Mouse (Mus musculus) intestine, embryonic 16.5 days (tissue): ENCODE data around the gene Rsrc1. TPM values are rescaled to one million over a fixed set of nuclear protein-coding genes. Genes with fewer than 3 reads are reported as not detected.

Experiments
- ATAC-seq: fragments of 200-750 bp; cut with Nextera tagmentation; 2 replicates; pipeline ENCODE4 v1.8.0; 2017; ENCODE audit warnings: moderate TSS enrichment, moderate library complexity
- H3K27ac ChIP-seq: fragments of 300-500 bp; sonication (generic); 2 replicates; pipeline ENCODE4 v1.5.1; 2014; ENCODE audit warnings: mild to moderate bottlenecking, low read length
- H3K27me3 ChIP-seq: fragments of 300-500 bp; sonication (generic); replicated peaks from 2 replicates; pipeline ENCODE4 v1.6.1; 2014; ENCODE audit warnings: low read length, control low read depth, mixed read lengths; ENCODE audit not compliant: control insufficient read depth, insufficient read depth
- H3K36me3 ChIP-seq: fragments of 300-500 bp; sonication (generic); 2 replicates; pipeline ENCODE4 v1.6.1; 2014; ENCODE audit warnings: low read length, control low read depth; ENCODE audit not compliant: control insufficient read depth, insufficient read depth
- H3K4me1 ChIP-seq: fragments of 300-500 bp; sonication (generic); 2 replicates; pipeline ENCODE4 v1.6.1; 2014; ENCODE audit warnings: low read length, control low read depth, mixed read lengths; ENCODE audit not compliant: control insufficient read depth, insufficient read depth
- H3K4me2 ChIP-seq: fragments of 300-500 bp; sonication (generic); 2 replicates; pipeline ENCODE4 v1.6.1; 2014; ENCODE audit warnings: low read depth, low read length, control low read depth
- H3K4me3 ChIP-seq: fragments of 300-500 bp; sonication (generic); 2 replicates; pipeline ENCODE4 v1.5.1; 2014; ENCODE audit warnings: mild to moderate bottlenecking, low read length
- H3K9ac ChIP-seq: fragments of 300-500 bp; sonication (generic); 2 replicates; pipeline ENCODE4 v1.6.1; 2014; ENCODE audit warnings: low read depth, low read length
- H3K9me3 ChIP-seq: fragments of 300-500 bp; sonication (generic); 2 replicates; pipeline ENCODE4 v1.6.1; 2016; ENCODE audit warnings: low read length, control low read depth; ENCODE audit not compliant: control insufficient read depth
- WGBS: fragments of 180-500 bp; shearing (Covaris S2); extraction: QIAGEN DNeasy Blood & Tissue Kit; methylation state at CpG from one replicate; pipeline ENCODE4 v1.1.7; 2014; 5-methylcytosine and 5-hydroxymethylcytosine counted together
- polyA plus RNA-seq: library from polyadenylated mRNA; unstranded; fragments of >200 nt; fragmentation: Nextera tagmentation; extraction: Ambion mirVana; gene quantifications from 2 replicates; pipeline ENCODE4 v1.2.1, GENCODE M21; 2015

The Rsrc1 gene
- polyA plus RNA-seq, 1 experiment from 2014 or later: 21.1 TPM

DNA sequence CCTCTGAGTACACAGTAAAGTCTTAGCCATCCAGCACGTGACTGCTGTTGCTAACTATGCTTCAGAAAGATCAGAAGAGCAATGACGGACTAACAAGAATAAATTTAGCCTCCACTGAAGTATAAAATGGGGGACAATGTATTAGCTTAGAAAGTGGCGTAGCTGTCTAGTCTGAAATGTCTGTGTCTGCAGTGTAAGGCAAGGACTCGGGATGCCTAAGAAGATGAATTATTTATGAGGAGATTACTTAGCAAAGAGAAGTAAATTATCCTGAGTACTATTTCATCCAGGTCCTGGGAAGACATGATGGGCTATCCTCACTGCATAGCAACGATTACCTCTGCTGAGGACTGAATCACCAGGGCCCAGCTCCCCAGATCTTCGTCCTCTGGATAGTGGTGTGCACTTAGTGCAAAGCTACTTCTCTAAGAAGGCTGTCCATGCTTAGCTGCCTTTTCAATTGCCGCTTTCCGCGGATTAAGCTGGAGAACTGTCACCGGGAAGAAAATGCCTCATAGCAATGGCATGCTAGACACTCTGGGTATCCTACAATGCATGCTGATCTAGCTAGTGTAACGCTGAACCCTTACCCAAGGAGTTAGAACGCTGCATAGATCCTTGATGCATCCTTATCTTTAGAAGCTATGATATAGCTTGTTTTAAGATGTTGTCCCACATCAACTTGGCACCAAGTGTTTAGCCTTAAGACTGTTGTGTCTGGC lies 370.4 kb downstream of the Rsrc1 start:
- Histone ChIP-seq H3K36me3 (no peaks in the 10 kb centered on the region), H3K27ac (no peak overlapping the region), H3K4me1 (no peaks in the 10 kb centered on the region), H3K27me3 (no peaks in the 10 kb centered on the region), H3K4me3 (no peak overlapping the region), H3K9ac (no peak overlapping the region), H3K4me2 (no peak overlapping the region), H3K9me3 (no peaks in the 10 kb centered on the region)
- no peak for ATAC-seq
- WGBS: 78% methylated on average over 12 of the region's 12 CpGs

DNA sequence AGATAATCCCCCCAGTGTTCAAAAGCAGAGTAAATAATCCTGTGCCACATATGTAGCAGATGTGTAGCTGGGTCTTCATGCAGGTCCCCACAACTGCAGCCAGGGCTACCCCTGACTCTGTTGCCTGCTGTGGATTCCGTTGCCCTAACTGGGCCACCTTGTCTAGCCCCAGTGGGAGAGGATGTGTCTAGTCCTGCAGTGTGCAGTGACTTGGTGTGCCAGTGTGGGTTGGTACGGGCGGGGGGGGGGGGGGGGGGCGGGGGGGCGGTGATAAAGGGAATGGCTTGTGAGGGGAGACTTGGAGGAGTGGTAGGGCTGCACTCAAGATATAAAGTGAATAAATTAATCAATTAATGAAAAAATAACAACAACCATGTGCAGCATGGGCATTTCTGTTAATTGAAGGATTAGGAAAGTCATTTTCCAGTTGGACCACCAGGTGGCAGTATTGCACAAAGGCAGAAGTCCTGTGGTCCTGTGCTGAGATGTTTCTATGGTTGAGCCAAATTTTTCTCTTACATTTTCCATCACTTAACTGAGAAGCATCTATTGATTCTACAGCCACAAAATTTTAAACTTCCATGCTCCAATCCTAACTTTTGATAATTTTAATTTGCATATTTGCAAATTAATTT lies 371.1 kb downstream of the Rsrc1 start:
- Histone ChIP-seq H3K4me1 (no peaks in the 10 kb centered on the region), H3K36me3 (peaks cover 2% of the 10 kb centered on the region; the same call in 1 of the 2 replicates), H3K4me2 (no peak overlapping the region), H3K4me3 (no peak overlapping the region), H3K27me3 (no peaks in the 10 kb centered on the region), H3K27ac (no peak overlapping the region), H3K9me3 (0 out of 2 replicates have a peak, but pooled peaks cover 2% of the 10 kb centered on the region), H3K9ac (no peak overlapping the region)
- WGBS: 15% methylated on average over 2 of the region's 5 CpGs
- 0 out of 2 replicates have a peak, but pooled peaks have one; percentile 42 for ATAC-seq

- Histone ChIP-seq H3K9me3 (0 out of 2 replicates have a peak, but pooled peaks cover 5% of the 10 kb centered on the region), H3K27me3 (no peaks in the 10 kb centered on the region), H3K36me3 (peaks cover 5% of the 10 kb centered on the region; the same call in 1 of the 2 replicates), H3K4me2 (no peak overlapping the region), H3K27ac (no peak overlapping the region), H3K4me3 (no peak overlapping the region), H3K9ac (no peak overlapping the region), H3K4me1 (no peaks in the 10 kb centered on the region)
- WGBS: 87% methylated on average over 3 of the region's 3 CpGs
- ATAC-seq: no peak
These were observed 371.6 kb downstream of the Rsrc1 start for GRCm38 (mm10) chr3:67352763-67353149.

DNA sequence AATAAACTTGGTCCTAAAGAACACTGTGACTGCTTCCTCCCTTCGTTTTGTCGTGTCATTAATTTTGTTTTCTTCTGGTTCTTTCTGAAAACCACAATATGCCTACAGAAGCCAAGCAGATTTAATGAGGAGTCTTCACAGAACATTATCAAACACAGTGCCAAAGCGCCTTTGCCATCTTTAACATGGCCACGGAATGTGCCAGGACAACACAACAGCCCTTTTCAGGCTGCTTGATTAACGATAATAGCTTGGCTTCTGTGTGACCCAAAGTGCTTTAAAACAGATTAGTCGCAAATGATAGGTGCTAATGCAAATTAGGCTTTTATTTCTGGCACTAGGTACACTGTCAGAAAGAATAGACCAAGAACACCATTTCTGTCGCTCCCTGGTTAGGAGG lies 377.2 kb downstream of the Rsrc1 start:
- Histone ChIP-seq H3K27me3 (no peaks in the 10 kb centered on the region), H3K27ac (no peak overlapping the region), H3K9ac (no peak overlapping the region), H3K4me1 (no peaks in the 10 kb centered on the region), H3K4me2 (no peak overlapping the region), H3K9me3 (0 out of 2 replicates have a peak, but pooled peaks cover 5% of the 10 kb centered on the region), H3K4me3 (no peak overlapping the region), H3K36me3 (peaks cover 5% of the 10 kb centered on the region; the same call in 1 of the 2 replicates)
- no peak for ATAC-seq
- 83% methylated on average over 7 of the region's 7 CpGs for WGBS

- WGBS: 72% methylated on average over 4 of the region's 4 CpGs
- H3K9me3 ChIP-seq: no peaks in the 10 kb centered on the region
- H3K9ac ChIP-seq: no peak overlapping the region
- no peak overlapping the region for H3K27ac ChIP-seq
- H3K4me1 ChIP-seq: no peaks in the 10 kb centered on the region
- no peaks in the 10 kb centered on the region for H3K36me3 ChIP-seq
- no peak for ATAC-seq
- no peak overlapping the region for H3K4me3 ChIP-seq
- H3K4me2 ChIP-seq: no peak overlapping the region
- H3K27me3 ChIP-seq: no peaks in the 10 kb centered on the region
These were observed 385.1 kb downstream of the Rsrc1 start for GRCm38 (mm10) chr3:67366087-67366892.

GRCm38 (mm10) chr3:67367481-67367880 lies 386.3 kb downstream of the Rsrc1 start:
- H3K36me3 ChIP-seq: no peaks in the 10 kb centered on the region
- H3K4me1 ChIP-seq: no peaks in the 10 kb centered on the region
- no peak overlapping the region for H3K27ac ChIP-seq
- no peak overlapping the region for H3K4me3 ChIP-seq
- no peaks in the 10 kb centered on the region for H3K27me3 ChIP-seq
- WGBS: 85% methylated on average over 6 of the region's 6 CpGs
- no peak overlapping the region for H3K9ac ChIP-seq
- no peak overlapping the region for H3K4me2 ChIP-seq
- H3K9me3 ChIP-seq: no peaks in the 10 kb centered on the region
- no peak for ATAC-seq

DNA sequence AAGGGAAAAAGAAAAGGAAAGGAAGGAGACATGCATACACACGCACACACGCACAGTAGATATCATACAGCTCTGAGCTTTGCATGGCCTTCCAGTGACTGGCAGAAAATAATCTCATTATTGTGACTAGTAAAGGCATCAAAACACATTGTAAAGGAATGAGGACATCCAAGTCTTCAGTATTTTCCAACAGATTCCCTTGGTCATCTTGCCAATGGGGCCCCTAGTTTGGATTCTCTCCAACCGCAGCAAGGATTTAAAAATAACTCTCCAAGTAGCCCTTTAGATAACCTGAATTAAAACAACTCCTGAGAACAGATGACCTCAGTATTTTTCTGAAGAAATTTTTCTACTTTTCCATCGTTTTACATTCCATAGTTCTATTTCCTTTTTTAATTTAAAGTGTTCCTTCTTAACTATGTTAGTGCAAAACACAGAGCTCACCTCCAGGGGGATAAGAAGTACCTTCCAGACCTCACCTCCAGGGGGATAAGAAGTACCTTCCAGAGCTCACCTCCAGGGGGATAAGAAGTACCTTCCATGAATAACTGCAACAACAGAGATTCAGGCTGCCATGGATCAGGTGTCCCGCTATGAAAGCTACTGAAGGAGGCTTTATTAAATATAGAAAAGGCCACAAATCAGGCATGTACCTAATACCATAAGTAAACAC lies 388.4 kb downstream of the Rsrc1 start:
- no peak for ATAC-seq
- 82% methylated on average over 5 of the region's 5 CpGs for WGBS

GRCm38 (mm10) chr3:67372194-67372593 lies 391.0 kb downstream of the Rsrc1 start:
- Histone ChIP-seq H3K4me2 (no peak overlapping the region), H3K27me3 (0 out of 2 replicates have a peak, but pooled peaks cover 3% of the 10 kb centered on the region), H3K27ac (no peak overlapping the region), H3K9me3 (no peaks in the 10 kb centered on the region), H3K9ac (no peak overlapping the region), H3K4me3 (no peak overlapping the region), H3K4me1 (no peaks in the 10 kb centered on the region), H3K36me3 (no peaks in the 10 kb centered on the region)
- 79% methylated on average over 4 of the region's 4 CpGs for WGBS
- no peak for ATAC-seq

More for the DNA sequence above, 388.4 kb downstream of the Rsrc1 start:
- no peak overlapping the region for H3K4me3 ChIP-seq
- no peak overlapping the region for H3K9ac ChIP-seq
- H3K4me1 ChIP-seq: no peaks in the 10 kb centered on the region
- H3K27me3 ChIP-seq: 0 out of 2 replicates have a peak, but pooled peaks cover 2% of the 10 kb centered on the region
- H3K4me2 ChIP-seq: no peak overlapping the region
- H3K9me3 ChIP-seq: no peaks in the 10 kb centered on the region
- no peaks in the 10 kb centered on the region for H3K36me3 ChIP-seq
- no peak overlapping the region for H3K27ac ChIP-seq

DNA sequence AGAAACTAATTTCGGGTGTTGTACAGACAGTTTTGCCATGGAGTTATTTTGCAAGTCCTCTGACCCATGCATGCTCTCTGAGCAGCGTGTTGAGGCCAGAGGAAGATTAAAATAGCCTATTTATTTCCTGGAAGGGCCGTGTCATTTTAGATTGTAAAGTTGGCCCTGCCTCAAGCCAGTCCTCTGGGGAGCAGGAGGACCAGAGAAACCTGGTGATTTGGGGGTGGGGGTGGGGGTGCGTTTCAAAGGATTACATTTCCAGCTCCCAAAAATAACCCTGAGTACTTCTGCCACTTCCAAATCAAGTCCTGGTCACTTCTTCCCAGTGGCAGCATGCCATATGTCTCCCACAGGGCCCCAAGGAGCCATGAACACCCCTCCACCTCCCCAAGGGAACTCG lies 391.6 kb downstream of the Rsrc1 start:
- Histone ChIP-seq H3K9ac (no peak overlapping the region), H3K36me3 (no peaks in the 10 kb centered on the region), H3K4me1 (no peaks in the 10 kb centered on the region), H3K4me2 (no peak overlapping the region), H3K9me3 (no peaks in the 10 kb centered on the region), H3K27ac (no peak overlapping the region), H3K4me3 (no peak overlapping the region), H3K27me3 (0 out of 2 replicates have a peak, but pooled peaks cover 3% of the 10 kb centered on the region)
- no peak for ATAC-seq
- 49% methylated on average over 5 of the region's 5 CpGs for WGBS
